Mouse (Mus musculus) embryonic facial prominence, embryonic 11.5 days (tissue): ENCODE measurements at regions not wholly inside any gene's neighbourhood (a gene's known extent, or its start where the extent isn't known, plus 50 kb on each side); places are given as distances from the start of the nearest gene placed in this dataset.
A peak's percentile ranks its signal among the peaks of the same experiment; 100 is the strongest.

Source experiments
- ATAC-seq: fragments of 200-750 bp; cut with Nextera tagmentation; replicated peaks from 2 replicates; pipeline ENCODE4 v1.8.0; 2017; ENCODE audit warnings: low read depth; ENCODE audit not compliant: insufficient number of reproducible peaks, low FRiP score, low TSS enrichment
- DNase-seq: peaks from one replicate; pipeline ENCODE4 v3.0.0-alpha.2; 2015; ENCODE audit warnings: low spot score
- H3K27ac ChIP-seq: fragments of 300-500 bp; sonication (generic); replicated peaks from 2 replicates; pipeline ENCODE4 v1.5.1; 2014; ENCODE audit warnings: mild to moderate bottlenecking, low read depth, low read length, control low read depth
- H3K27me3 ChIP-seq: fragments of 300-500 bp; sonication (generic); 2 replicates; pipeline ENCODE4 v1.6.1; 2014; ENCODE audit warnings: mild to moderate bottlenecking, low read length, moderate library complexity, mixed read lengths; ENCODE audit not compliant: control insufficient read depth, insufficient read depth
- H3K36me3 ChIP-seq: fragments of 300-500 bp; sonication (generic); replicated peaks from 2 replicates; pipeline ENCODE4 v1.6.1; 2014; ENCODE audit warnings: low read depth, mild to moderate bottlenecking, low read length, moderate library complexity, mixed read lengths; ENCODE audit not compliant: control insufficient read depth, insufficient read depth
- H3K4me1 ChIP-seq: fragments of 300-500 bp; sonication (generic); 2 replicates; pipeline ENCODE4 v1.6.1; 2014; ENCODE audit warnings: low read length, mixed read lengths; ENCODE audit not compliant: control insufficient read depth, insufficient read depth
- H3K4me2 ChIP-seq: fragments of 300-500 bp; sonication (generic); 2 replicates; pipeline ENCODE4 v1.6.1; 2014; ENCODE audit warnings: low read depth, mild to moderate bottlenecking, control low read depth, low read length, moderate library complexity
- H3K4me3 ChIP-seq: fragments of 300-500 bp; sonication (generic); 2 replicates; pipeline ENCODE4 v1.5.1; 2014; ENCODE audit warnings: low read depth, low read length, control low read depth
- H3K9ac ChIP-seq: fragments of 300-500 bp; sonication (generic); replicated peaks from 2 replicates; pipeline ENCODE4 v1.6.1; 2014; ENCODE audit warnings: mild to moderate bottlenecking, control low read depth, low read length
- H3K9me3 ChIP-seq: fragments of 300-500 bp; sonication (generic); replicated peaks from 2 replicates; pipeline ENCODE4 v1.6.1; 2016; ENCODE audit warnings: mild to moderate bottlenecking, low read length, inconsistent platforms, mixed read lengths; ENCODE audit not compliant: control insufficient read depth
- WGBS: fragments of 180-500 bp; shearing (Covaris S2); extraction: QIAGEN DNeasy Blood & Tissue Kit; methylation state at CpG from one replicate; pipeline ENCODE4 v1.1.7; 2014; 5-methylcytosine and 5-hydroxymethylcytosine counted together

GRCm38 (mm10) chr12:93415791-93416190, 1566.8 kb upstream of the Sel1l start:
- DNase-seq, result no peak
- WGBS, result 74% methylated on average over 1 of the region's 1 CpGs
- no peaks in the 10 kb centered on the region for H3K27me3 ChIP-seq
- no peak overlapping the region for H3K9ac ChIP-seq
- H3K4me1 ChIP-seq, result no peaks in the 10 kb centered on the region
- H3K36me3 ChIP-seq, result no peaks in the 10 kb centered on the region
- H3K27ac ChIP-seq, result no peak overlapping the region
- ATAC-seq, result no peak
- no peak overlapping the region for H3K4me3 ChIP-seq
- H3K4me2 ChIP-seq, result no peak overlapping the region
- H3K9me3 ChIP-seq, result no peaks in the 10 kb centered on the region

- no peaks in the 10 kb centered on the region for H3K27me3 ChIP-seq
- WGBS, result 55% methylated on average over 2 of the region's 2 CpGs
Observed at GRCm38 (mm10) chr12:93385578-93385977, 1536.6 kb upstream of the Sel1l start.

GRCm38 (mm10) chr12:93342933-93343332, 1494.0 kb upstream of the Sel1l start:
- H3K4me1 ChIP-seq, result no peaks in the 10 kb centered on the region
- H3K36me3 ChIP-seq, result no peaks in the 10 kb centered on the region
- no peak overlapping the region for H3K4me3 ChIP-seq
- H3K27me3 ChIP-seq, result no peaks in the 10 kb centered on the region
- WGBS, result 35% methylated on average over 4 of the region's 4 CpGs
- H3K9me3 ChIP-seq, result no peaks in the 10 kb centered on the region
- H3K27ac ChIP-seq, result no peak overlapping the region
- no peak overlapping the region for H3K4me2 ChIP-seq
- DNase-seq (peak; percentile 83), ATAC-seq (0 out of 2 replicates have a peak, but pooled peaks have one; percentile 48)
- no peak overlapping the region for H3K9ac ChIP-seq

More at GRCm38 (mm10) chr12:93385578-93385977, 1536.6 kb upstream of the Sel1l start:
- H3K27ac ChIP-seq, result no peak overlapping the region
- DNase-seq (no peak), ATAC-seq (no peak)
- H3K9me3 ChIP-seq, result no peaks in the 10 kb centered on the region
- no peak overlapping the region for H3K4me2 ChIP-seq
- H3K4me1 ChIP-seq, result no peaks in the 10 kb centered on the region
- H3K9ac ChIP-seq, result no peak overlapping the region
- no peak overlapping the region for H3K4me3 ChIP-seq
- no peaks in the 10 kb centered on the region for H3K36me3 ChIP-seq

- WGBS, result 57% methylated on average over 4 of the region's 4 CpGs
- Histone ChIP-seq H3K4me3 (no peak overlapping the region), H3K36me3 (no peaks in the 10 kb centered on the region), H3K4me2 (no peak overlapping the region), H3K4me1 (no peaks in the 10 kb centered on the region), H3K27me3 (no peaks in the 10 kb centered on the region), H3K9me3 (no peaks in the 10 kb centered on the region), H3K27ac (no peak overlapping the region), H3K9ac (no peak overlapping the region)
- ATAC-seq (no peak), DNase-seq (no peak)
Observed at GRCm38 (mm10) chr12:93342525-93342924, 1493.6 kb upstream of the Sel1l start.

GRCm38 (mm10) chr12:93335520-93335919, 1486.6 kb upstream of the Sel1l start:
- no peaks in the 10 kb centered on the region for H3K9me3 ChIP-seq
- no peaks in the 10 kb centered on the region for H3K36me3 ChIP-seq
- no peaks in the 10 kb centered on the region for H3K4me1 ChIP-seq
- DNase-seq (no peak), ATAC-seq (no peak)
- no peaks in the 10 kb centered on the region for H3K27me3 ChIP-seq
- H3K4me3 ChIP-seq, result no peak overlapping the region
- WGBS, result 89% methylated on average over 1 of the region's 1 CpGs
- no peak overlapping the region for H3K27ac ChIP-seq
- no peak overlapping the region for H3K4me2 ChIP-seq
- no peak overlapping the region for H3K9ac ChIP-seq

- DNase-seq (no peak), ATAC-seq (no peak)
- no peak overlapping the region for H3K4me2 ChIP-seq
- no peak overlapping the region for H3K27ac ChIP-seq
- no peak overlapping the region for H3K9ac ChIP-seq
- H3K36me3 ChIP-seq, result no peaks in the 10 kb centered on the region
- no peaks in the 10 kb centered on the region for H3K9me3 ChIP-seq
- H3K4me1 ChIP-seq, result no peaks in the 10 kb centered on the region
- H3K4me3 ChIP-seq, result no peak overlapping the region
- H3K27me3 ChIP-seq, result no peaks in the 10 kb centered on the region
Observed at GRCm38 (mm10) chr12:93312214-93312613, 1463.3 kb upstream of the Sel1l start.

GRCm38 (mm10) chr12:93281816-93282215, 1432.9 kb upstream of the Sel1l start:
- H3K36me3 ChIP-seq, result no peaks in the 10 kb centered on the region
- no peak overlapping the region for H3K4me2 ChIP-seq
- DNase-seq (no peak), ATAC-seq (no peak)
- H3K4me1 ChIP-seq, result no peaks in the 10 kb centered on the region
- WGBS, result 74% methylated on average over 2 of the region's 2 CpGs
- H3K27ac ChIP-seq, result no peak overlapping the region
- H3K4me3 ChIP-seq, result no peak overlapping the region
- no peaks in the 10 kb centered on the region for H3K27me3 ChIP-seq
- H3K9ac ChIP-seq, result no peak overlapping the region
- H3K9me3 ChIP-seq, result no peaks in the 10 kb centered on the region

GRCm38 (mm10) chr12:93273652-93274051, 1424.7 kb upstream of the Sel1l start:
- Histone ChIP-seq H3K4me1 (no peaks in the 10 kb centered on the region), H3K27me3 (no peaks in the 10 kb centered on the region), H3K27ac (no peak overlapping the region), H3K9me3 (no peaks in the 10 kb centered on the region), H3K36me3 (no peaks in the 10 kb centered on the region), H3K4me3 (no peak overlapping the region), H3K4me2 (no peak overlapping the region), H3K9ac (no peak overlapping the region)
- 76% methylated on average over 2 of the region's 2 CpGs for WGBS
- DNase-seq, result no peak
- ATAC-seq, result no peak
